Mouse (Mus musculus): ENCODE data around the gene Mlph. TPM values are rescaled to one million over a fixed set of nuclear protein-coding genes. Genes with fewer than 3 reads are reported as not detected.

Gene Mlph
- polyA plus RNA-seq, 1 experiment from 2014 or later: 0.06 TPM

DNA sequence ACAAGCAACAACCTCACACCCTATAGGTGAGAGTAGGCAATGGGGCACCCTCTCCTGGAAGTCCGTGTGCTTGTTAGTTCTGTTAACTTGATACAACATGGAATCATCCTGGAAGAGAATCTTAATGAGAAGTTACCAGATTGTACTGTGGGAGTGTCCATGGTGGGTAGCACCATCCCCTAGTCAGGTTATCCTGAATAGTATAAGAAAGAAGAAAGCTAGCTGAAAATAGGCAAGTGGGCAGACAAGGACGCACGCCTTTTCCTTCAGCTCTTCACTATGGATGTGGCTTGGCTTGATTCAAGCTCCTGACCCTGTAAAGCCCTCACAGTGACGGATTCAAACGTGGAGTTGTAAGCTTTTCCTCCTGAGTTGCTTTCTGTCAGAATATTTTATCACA is 15.1 kb upstream of the Mlph start:
- ATAC-seq: no peak
- no peaks in the 10 kb centered on the region for H3K4me1 ChIP-seq (ENCODE audit: insufficient read depth)
- 68% methylated on average over 5 of the region's 5 CpGs for WGBS (ENCODE audit: insufficient replicate concordance)

DNA sequence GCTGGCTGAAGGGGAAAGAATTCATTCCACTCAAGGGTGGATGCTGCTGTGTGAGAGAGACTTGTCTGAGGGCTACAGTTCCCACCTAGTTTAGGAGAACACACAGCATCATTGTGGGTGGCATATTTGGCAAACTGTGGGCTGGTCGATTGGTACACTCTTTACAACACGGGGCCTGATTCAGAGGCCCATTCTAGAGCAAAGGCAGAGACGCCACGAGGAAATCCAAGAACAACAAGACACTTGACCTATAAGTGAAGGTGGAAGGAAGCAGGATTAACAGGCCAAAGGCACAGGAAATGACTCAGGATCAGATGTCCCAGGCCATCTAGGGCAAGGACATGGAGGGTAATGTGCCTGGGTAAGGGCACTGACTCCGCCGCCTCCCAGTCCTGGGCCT is 14.5 kb upstream of the Mlph start:
- ATAC-seq (no peak), DNase-seq (no peak)
- Histone ChIP-seq H3K27ac (ENCODE audit: low read depth) (no peak overlapping the region), H3K36me3 (replicated peaks; ENCODE audit: insufficient read depth, low read length) (no peaks in the 10 kb centered on the region), H3K9ac (replicated peaks) (no peak overlapping the region), H3K27me3 (ENCODE audit: insufficient read depth, low read length) (no peaks in the 10 kb centered on the region), H3K4me1 (ENCODE audit: insufficient read depth) (no peaks in the 10 kb centered on the region), H3K9me3 (ENCODE audit: low read length) (no peaks in the 10 kb centered on the region), H3K4me3 (ENCODE audit: low read depth, low read length) (no peak overlapping the region), H3K4me2 (ENCODE audit: low read depth, low read length) (no peak overlapping the region)
- TF ChIP-seq CTCF (IDR thresholded peaks at IDR 0.05; ENCODE audit: low read depth) (no peak), EP300 (IDR thresholded peaks at IDR 0.05; ENCODE audit: low read depth) (no peak)
- 68% methylated on average over 6 of the region's 6 CpGs for WGBS (ENCODE audit: insufficient replicate concordance)

More for the DNA sequence above, 15.1 kb upstream of the Mlph start:
- Histone ChIP-seq H3K9me3 (ENCODE audit: low read length) (no peaks in the 10 kb centered on the region), H3K36me3 (replicated peaks; ENCODE audit: insufficient read depth, low read length) (no peaks in the 10 kb centered on the region), H3K4me2 (ENCODE audit: low read depth, low read length) (no peak overlapping the region), H3K27me3 (ENCODE audit: insufficient read depth, low read length) (no peaks in the 10 kb centered on the region), H3K27ac (ENCODE audit: low read depth) (no peak overlapping the region), H3K9ac (replicated peaks) (no peak overlapping the region), H3K4me3 (ENCODE audit: low read depth, low read length) (no peak overlapping the region)
- DNase-seq: no peak
- no peak for TF ChIP-seq EP300 (IDR thresholded peaks at IDR 0.05; ENCODE audit: low read depth)
- no peak for TF ChIP-seq CTCF (IDR thresholded peaks at IDR 0.05; ENCODE audit: low read depth)

DNA sequence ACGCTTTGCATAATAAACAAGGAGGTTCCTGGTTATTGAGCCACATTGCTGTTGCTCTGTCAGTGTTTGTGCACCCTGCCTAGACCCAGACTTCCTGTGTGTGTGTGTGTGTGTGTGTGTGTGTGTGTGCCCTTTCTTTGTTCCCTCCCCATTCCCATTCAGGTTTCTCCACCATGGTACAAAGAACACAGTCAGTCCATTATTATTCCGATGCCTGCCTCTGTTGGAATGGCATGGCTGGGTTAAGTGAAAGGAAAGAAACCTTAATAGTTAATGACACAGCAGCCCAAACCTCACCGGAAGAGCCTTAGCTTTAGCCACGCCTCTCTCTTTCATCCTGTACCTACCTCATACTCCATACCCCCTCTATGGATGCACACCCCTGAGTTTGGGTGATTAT is 13.6 kb upstream of the Mlph start:
- Histone ChIP-seq H3K4me2 (ENCODE audit: low read depth, low read length) (no peak overlapping the region), H3K4me1 (ENCODE audit: insufficient read depth) (no peaks in the 10 kb centered on the region), H3K9ac (replicated peaks) (no peak overlapping the region), H3K27ac (ENCODE audit: low read depth) (no peak overlapping the region), H3K4me3 (ENCODE audit: low read depth, low read length) (no peak overlapping the region), H3K36me3 (replicated peaks; ENCODE audit: insufficient read depth, low read length) (no peaks in the 10 kb centered on the region), H3K27me3 (ENCODE audit: insufficient read depth, low read length) (no peaks in the 10 kb centered on the region), H3K9me3 (ENCODE audit: low read length) (no peaks in the 10 kb centered on the region)
- 75% methylated on average over 4 of the region's 4 CpGs for WGBS (ENCODE audit: insufficient replicate concordance)
- no peak for ATAC-seq
- TF ChIP-seq EP300 (IDR thresholded peaks at IDR 0.05; ENCODE audit: low read depth) (no peak), CTCF (IDR thresholded peaks at IDR 0.05; ENCODE audit: low read depth) (no peak)
- no peak for DNase-seq

DNA sequence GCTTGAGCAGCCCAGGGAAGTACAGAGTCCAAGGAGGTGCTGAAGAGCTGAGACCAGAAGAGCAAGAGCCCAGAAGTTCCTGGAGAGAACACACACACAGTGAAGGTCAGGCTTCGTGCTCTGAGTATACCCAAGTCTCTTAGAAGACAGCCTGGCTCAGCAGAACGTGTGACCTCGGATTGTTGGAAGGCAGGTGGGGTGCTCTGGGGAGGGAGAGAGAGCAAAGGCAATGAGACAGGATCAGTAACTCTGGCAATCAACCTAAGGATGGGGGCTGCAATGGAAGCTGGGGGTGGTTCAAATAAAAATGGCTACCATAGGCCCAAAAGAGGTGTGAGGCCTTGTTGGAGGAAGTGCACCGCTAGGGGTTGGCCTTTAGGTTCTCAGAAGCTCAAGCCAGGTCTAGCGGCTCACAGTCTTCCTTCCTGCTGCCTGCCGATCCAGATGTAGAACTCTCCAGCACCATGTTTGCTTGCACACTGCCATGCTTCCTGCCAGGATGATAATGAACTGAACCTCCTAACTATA is 13.1 kb upstream of the Mlph start:
- H3K4me3 ChIP-seq (ENCODE audit: low read depth, low read length): no peak overlapping the region
- H3K9me3 ChIP-seq (ENCODE audit: low read length): no peaks in the 10 kb centered on the region
- no peak overlapping the region for H3K4me2 ChIP-seq (ENCODE audit: low read depth, low read length)
- DNase-seq (no peak), ATAC-seq (no peak)
- no peak for TF ChIP-seq CTCF (IDR thresholded peaks at IDR 0.05; ENCODE audit: low read depth)
- no peak for TF ChIP-seq EP300 (IDR thresholded peaks at IDR 0.05; ENCODE audit: low read depth)
- WGBS (ENCODE audit: insufficient replicate concordance): 64% methylated on average over 6 of the region's 6 CpGs
- no peaks in the 10 kb centered on the region for H3K4me1 ChIP-seq (ENCODE audit: insufficient read depth)
- H3K27ac ChIP-seq (ENCODE audit: low read depth): no peak overlapping the region
- H3K36me3 ChIP-seq (replicated peaks; ENCODE audit: insufficient read depth, low read length): no peaks in the 10 kb centered on the region
- no peaks in the 10 kb centered on the region for H3K27me3 ChIP-seq (ENCODE audit: insufficient read depth, low read length)
- H3K9ac ChIP-seq (replicated peaks): no peak overlapping the region

DNA sequence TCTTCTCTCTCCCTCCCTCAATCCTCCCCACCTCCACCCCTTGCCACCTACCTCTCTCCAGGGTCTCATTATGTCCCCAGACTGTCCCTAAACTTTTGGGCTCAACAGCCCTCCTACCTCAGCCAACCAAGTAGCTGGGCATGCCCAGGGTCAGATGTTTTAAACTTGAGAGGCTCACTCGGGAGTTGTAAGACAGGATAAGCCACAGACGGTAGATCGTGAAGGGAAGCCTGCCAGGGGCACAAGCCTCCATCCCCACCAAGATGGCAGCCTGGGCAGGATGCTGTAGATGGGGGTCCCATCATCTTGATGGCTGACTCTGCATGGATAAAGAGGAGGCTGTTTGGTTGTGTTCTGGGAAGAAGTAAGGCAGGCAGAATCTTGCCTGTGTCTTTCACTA is 12.1 kb upstream of the Mlph start:
- H3K27ac ChIP-seq (ENCODE audit: low read depth): no peak overlapping the region

DNA sequence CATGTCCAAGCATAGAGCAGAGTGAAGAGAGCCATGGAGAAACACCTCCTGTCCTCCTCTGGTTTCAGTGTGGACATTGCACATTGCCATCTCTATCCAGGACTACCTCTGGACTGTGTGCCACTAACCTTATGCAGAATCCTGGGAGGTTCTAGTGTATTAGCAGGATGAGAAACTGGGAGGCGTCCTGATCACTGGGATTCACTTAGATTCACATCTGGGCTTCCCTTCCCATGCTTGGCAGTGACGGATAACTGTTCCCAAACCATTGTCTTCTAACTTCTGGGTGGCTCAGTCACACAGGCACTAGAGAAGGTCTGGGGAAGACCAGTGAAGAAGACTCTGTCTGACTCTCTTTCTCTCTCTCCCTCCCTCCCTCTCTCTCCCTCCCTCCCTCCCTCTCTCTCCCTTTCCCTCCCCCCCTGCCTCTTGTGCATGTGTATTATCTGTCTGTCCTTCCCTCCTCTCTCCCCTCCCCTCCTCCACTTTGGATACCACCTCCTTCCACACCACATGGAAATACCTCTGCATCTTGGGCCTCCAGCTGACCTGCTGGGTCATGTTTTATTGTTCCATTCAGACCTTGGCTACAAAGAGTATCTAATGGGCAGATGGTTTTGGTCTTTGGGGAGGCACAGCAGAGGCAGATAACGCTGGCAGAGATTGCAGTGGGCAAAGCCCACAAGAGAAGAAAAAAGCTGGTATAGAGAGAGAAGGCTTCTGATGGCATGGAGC is 11.5 kb upstream of the Mlph start:
- WGBS (ENCODE audit: insufficient replicate concordance): 42% methylated on average over 3 of the region's 3 CpGs
- H3K36me3 ChIP-seq (replicated peaks; ENCODE audit: insufficient read depth, low read length): no peaks in the 10 kb centered on the region
- DNase-seq: no peak
- H3K4me2 ChIP-seq (ENCODE audit: low read depth, low read length): no peak overlapping the region
- H3K27ac ChIP-seq (ENCODE audit: low read depth): no peak overlapping the region
- no peak overlapping the region for H3K4me3 ChIP-seq (ENCODE audit: low read depth, low read length)
- TF ChIP-seq EP300 (IDR thresholded peaks at IDR 0.05; ENCODE audit: low read depth): no peak
- no peaks in the 10 kb centered on the region for H3K4me1 ChIP-seq (ENCODE audit: insufficient read depth)
- H3K9me3 ChIP-seq (ENCODE audit: low read length): no peaks in the 10 kb centered on the region
- ATAC-seq: no peak
- H3K9ac ChIP-seq (replicated peaks): no peak overlapping the region
- H3K27me3 ChIP-seq (ENCODE audit: insufficient read depth, low read length): no peaks in the 10 kb centered on the region

More for the DNA sequence above, 12.1 kb upstream of the Mlph start:
- H3K27me3 ChIP-seq (ENCODE audit: insufficient read depth, low read length): no peaks in the 10 kb centered on the region
- H3K36me3 ChIP-seq (replicated peaks; ENCODE audit: insufficient read depth, low read length): no peaks in the 10 kb centered on the region
- 70% methylated on average over 3 of the region's 3 CpGs for WGBS (ENCODE audit: insufficient replicate concordance)
- no peak overlapping the region for H3K4me3 ChIP-seq (ENCODE audit: low read depth, low read length)
- ATAC-seq (no peak), DNase-seq (no peak)
- TF ChIP-seq CTCF (IDR thresholded peaks at IDR 0.05; ENCODE audit: low read depth) (no peak), EP300 (IDR thresholded peaks at IDR 0.05; ENCODE audit: low read depth) (no peak)
- H3K9ac ChIP-seq (replicated peaks): no peak overlapping the region
- no peaks in the 10 kb centered on the region for H3K9me3 ChIP-seq (ENCODE audit: low read length)
- no peaks in the 10 kb centered on the region for H3K4me1 ChIP-seq (ENCODE audit: insufficient read depth)
- no peak overlapping the region for H3K4me2 ChIP-seq (ENCODE audit: low read depth, low read length)
